Mouse (Mus musculus): ENCODE measurements around the gene Lrrc8e. TPM values are rescaled to one million over a fixed set of nuclear protein-coding genes. Genes with fewer than 3 reads are reported as not detected.

Lrrc8e gene
- polyA plus RNA-seq, 1 experiment from 2014 or later = 2.2 TPM

DNA sequence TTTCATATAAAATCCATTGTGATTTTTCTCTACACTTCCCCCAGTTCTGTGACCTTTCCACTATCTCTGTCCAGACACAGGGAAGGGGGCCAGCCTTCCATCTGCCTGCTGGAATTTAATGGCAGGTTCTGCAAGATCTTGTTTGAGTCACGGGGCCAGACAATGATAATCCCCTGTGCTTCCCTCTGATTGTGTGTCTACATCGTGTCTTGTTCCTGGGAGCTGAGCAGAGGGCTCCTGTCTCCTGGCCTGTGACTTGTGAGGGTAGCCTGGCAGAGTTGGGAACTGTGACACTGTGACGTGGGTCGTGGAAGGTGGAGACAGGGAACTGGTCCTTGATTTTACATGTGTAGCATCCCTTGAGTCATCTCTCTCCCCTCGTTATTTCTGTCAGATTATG lies 3.2 kb downstream of the Lrrc8e start:
- Histone ChIP-seq H3K36me3 (no peaks in the 10 kb centered on the region), H3K4me1 (replicated peaks) (peaks cover 4% of the 10 kb centered on the region; the same call in 1 of the 2 replicates), H3K27me3 (replicated peaks) (no peaks in the 10 kb centered on the region; the same call in 1 of the 2 replicates), H3K9me3 (no peaks in the 10 kb centered on the region), H3K27ac (no peak overlapping the region), H3K4me3 (replicated peaks) (no peak overlapping the region), H3K4me2 (replicated peaks) (no peak overlapping the region), H3K9ac (no peak overlapping the region)
- no peak for ATAC-seq
- WGBS = 67% methylated on average over 5 of the region's 5 CpGs

DNA sequence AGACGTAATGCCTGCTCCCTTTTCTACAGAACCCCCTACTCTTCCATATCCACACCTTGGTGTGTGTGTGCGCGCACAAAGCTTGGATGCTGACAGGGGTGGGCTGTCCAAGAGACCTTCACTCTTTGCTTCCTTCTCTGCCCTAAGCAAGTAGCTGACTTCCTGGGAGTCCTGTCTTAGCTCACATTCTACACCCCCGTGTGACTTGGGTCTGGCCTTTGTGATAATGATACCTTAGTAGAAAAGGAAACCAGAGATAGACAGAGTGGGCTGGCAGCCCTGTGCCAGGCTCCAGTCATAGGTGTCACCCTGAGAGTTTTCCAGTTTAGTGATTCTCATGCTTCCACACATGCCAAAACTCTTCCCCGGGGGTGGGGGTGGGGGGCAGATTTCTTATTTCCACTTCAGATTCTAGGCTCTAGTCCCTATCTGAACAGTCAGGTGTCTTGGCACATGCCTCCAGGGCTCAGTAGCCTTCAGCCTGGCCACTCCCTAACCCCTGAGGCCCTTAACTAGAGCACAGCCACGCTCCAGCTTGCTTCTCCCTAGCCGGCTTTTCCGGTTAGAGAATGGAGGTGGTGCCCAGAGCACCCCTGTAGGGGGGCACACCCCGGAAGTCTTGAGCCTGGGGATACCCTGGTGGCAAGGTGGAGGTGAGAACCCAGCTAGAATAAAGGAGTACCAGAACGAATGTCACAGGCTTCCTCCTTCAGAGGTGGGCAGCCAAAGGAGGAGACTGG lies 4.2 kb downstream of the Lrrc8e start:
- no peak overlapping the region for H3K27ac ChIP-seq
- peak; percentile 71 for ATAC-seq
- H3K36me3 ChIP-seq = no peaks in the 10 kb centered on the region
- no peaks in the 10 kb centered on the region for H3K9me3 ChIP-seq
- no peak overlapping the region for H3K4me2 ChIP-seq (replicated peaks)
- H3K4me3 ChIP-seq (replicated peaks) = no peak overlapping the region
- WGBS = 51% methylated on average over 10 of the region's 10 CpGs
- H3K27me3 ChIP-seq (replicated peaks) = no peaks in the 10 kb centered on the region; the same call in 1 of the 2 replicates
- H3K4me1 ChIP-seq (replicated peaks) = peaks cover 4% of the 10 kb centered on the region; the same call in 1 of the 2 replicates
- no peak overlapping the region for H3K9ac ChIP-seq

DNA sequence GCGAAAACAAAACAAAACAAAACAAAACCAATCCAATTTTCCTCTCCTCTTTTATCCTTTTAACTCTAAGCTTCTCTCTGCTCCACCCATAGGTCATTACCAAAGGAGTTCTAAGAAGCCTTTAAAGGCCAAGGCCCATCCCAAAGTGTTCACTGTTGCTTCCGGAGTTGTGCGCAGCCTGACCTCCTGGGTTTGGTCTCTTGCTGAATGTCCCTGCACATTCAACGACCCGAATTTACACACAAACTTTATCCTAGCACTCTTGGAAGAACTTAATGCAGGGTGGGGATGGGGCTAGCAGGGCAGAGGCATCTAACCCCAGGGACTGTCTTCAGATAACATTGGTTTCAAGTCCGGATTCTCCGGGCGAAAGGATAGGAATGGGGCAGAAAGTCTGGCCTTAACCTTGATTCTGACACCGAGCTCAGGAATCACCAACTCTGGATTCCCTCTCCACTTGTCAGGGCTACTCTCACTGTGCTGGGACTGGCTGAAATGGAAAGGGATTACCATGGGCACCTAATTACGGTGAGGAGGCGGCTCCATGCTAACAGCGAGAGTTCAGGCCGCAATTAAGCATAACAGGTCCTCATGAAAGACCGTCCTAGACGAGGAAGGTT lies 11.3 kb downstream of the Lrrc8e start:
- ATAC-seq = peak; percentile 0; the same call in 1 of the 2 replicates
- peak overlapping the region; percentile 89 for H3K27ac ChIP-seq
- H3K4me2 ChIP-seq (replicated peaks) = peak overlapping the region; percentile 72
- no peaks in the 10 kb centered on the region for H3K9me3 ChIP-seq
- WGBS = 20% methylated on average over 15 of the region's 15 CpGs
- peaks cover 22% of the 10 kb centered on the region for H3K4me1 ChIP-seq (replicated peaks)
- no peaks in the 10 kb centered on the region for H3K27me3 ChIP-seq (replicated peaks)
- H3K36me3 ChIP-seq = peaks cover 12% of the 10 kb centered on the region
- peak overlapping the region; percentile 67 for H3K4me3 ChIP-seq (replicated peaks)
- H3K9ac ChIP-seq = peak overlapping the region; percentile 61

DNA sequence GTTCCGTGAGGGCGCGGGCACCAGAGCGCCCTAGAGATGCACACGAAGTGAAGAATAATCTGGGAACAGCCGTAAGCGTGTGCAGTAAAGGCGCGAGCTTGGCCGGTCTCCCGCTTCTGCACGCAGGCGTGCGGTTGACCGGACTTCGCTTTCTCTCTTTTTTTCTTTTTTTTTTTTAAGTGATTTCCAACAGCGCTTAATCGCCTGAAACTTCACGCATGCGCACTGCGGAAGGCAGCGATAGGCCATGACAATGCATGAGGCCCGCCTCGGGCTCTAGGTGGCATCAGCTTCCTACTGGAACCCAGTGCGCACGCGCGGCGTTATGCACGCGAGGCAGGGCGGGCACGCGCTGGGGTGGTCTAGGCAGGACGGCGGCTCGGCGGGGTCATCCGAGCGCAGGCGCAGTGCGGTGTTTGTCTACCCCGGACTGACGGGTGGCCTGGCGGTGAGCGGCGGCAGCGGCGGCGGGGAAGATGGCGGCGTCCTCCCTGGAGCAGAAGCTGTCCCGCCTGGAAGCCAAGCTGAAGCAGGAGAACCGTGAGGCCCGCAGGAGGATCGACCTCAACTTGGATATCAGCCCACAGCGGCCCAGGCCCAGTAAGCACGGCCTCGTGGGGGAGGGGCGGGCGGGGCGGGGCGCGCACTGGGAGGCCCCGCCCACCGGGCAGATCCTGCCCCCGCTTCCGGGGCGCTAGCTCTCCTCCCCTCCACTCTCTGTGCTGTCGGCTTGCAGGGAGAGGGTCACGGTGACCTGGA lies 12.0 kb downstream of the Lrrc8e start, which contains the start of the genes Map2k7 and Gm49320:
Map2k7 (plus strand) TSS at position 307 of the 759 bp plus-strand sequence.
Gm49320 (plus strand) TSS at position 432 of the 759 bp plus-strand sequence.
- Histone ChIP-seq H3K36me3 (peaks cover 18% of the 10 kb centered on the region), H3K27me3 (replicated peaks) (no peaks in the 10 kb centered on the region), H3K27ac (peak within 1 kb of the TSS; percentile 93), H3K4me3 (replicated peaks) (peak within 1 kb of the TSS; percentile 67), H3K4me2 (replicated peaks) (peak within 1 kb of the TSS; percentile 79), H3K9ac (peak within 1 kb of the TSS; percentile 74), H3K4me1 (replicated peaks) (peaks cover 22% of the 10 kb centered on the region), H3K9me3 (no peaks in the 10 kb centered on the region)
- under 1% methylated on average over 70 of the region's 71 CpGs for WGBS
- ATAC-seq = peak; percentile 95

DNA sequence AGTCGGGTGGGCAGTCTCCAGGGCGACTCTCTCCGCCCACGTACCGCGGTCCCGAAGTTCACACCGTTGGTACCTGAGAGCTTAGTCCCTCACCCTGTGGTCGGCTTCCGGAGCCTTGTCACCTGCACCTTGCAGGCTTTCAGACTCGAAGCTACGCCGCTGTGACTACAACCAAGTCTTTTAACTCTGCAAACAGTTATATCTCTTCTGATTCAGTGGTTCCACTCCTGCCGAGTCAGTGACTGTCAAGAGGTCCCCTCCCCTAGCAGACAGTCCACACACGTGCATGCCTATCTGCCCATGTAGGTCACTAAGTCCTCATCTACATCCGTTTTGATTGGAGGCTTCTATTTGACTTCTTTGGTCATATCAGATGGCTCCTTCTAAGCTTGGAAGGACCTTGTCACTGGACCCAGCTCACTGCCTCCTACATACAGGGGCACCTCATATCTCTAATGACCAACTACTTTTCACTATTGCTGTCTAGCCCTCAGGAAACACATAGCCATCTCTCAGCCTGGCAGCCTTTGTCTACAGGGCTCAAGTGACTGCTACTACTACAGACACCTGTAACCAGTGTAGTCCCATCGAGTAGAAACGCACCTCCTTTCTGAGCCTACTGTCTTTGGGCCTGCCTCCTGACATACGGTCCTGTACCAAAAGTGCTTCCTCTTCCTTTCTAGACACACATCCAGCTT lies 12.7 kb downstream of the Lrrc8e start:
- peak overlapping the region; percentile 74 for H3K9ac ChIP-seq
- peaks cover 25% of the 10 kb centered on the region for H3K36me3 ChIP-seq
- no peaks in the 10 kb centered on the region for H3K9me3 ChIP-seq
- ATAC-seq = peak; percentile 50
- H3K27me3 ChIP-seq (replicated peaks) = no peaks in the 10 kb centered on the region
- H3K4me1 ChIP-seq (replicated peaks) = peaks cover 22% of the 10 kb centered on the region
- peak overlapping the region; percentile 67 for H3K4me3 ChIP-seq (replicated peaks)
- peak overlapping the region; percentile 93 for H3K27ac ChIP-seq
- 12% methylated on average over 19 of the region's 19 CpGs for WGBS
- H3K4me2 ChIP-seq (replicated peaks) = peak overlapping the region; percentile 79

DNA sequence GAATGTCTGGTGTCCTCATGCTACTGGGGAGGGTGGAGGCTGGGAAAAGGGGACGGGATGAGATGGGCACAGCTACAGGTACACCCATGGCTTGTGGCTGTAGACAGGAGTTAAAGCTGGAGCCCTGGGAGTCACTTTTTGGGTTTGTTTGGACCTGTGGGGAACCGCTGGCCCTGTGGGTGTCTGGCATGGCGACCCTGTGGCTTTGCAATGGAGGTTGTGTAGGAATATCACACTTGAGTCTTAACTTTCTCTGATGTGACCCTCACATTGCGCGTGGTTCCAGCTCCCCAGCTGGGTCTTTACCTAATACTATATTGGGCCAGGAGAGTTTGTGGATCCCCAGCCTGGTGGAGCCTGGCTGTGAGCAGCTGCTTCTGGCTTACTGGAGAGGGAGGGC lies 18.4 kb downstream of the Lrrc8e start:
- peaks cover 58% of the 10 kb centered on the region for H3K36me3 ChIP-seq
- no peak overlapping the region for H3K4me3 ChIP-seq (replicated peaks)
- no peak overlapping the region for H3K4me2 ChIP-seq (replicated peaks)
- no peaks in the 10 kb centered on the region for H3K9me3 ChIP-seq
- 90% methylated on average over 5 of the region's 5 CpGs for WGBS
- no peaks in the 10 kb centered on the region for H3K27me3 ChIP-seq (replicated peaks)
- H3K4me1 ChIP-seq (replicated peaks) = peaks cover 23% of the 10 kb centered on the region
- ATAC-seq = no peak
- H3K9ac ChIP-seq = no peak overlapping the region
- H3K27ac ChIP-seq = no peak overlapping the region

DNA sequence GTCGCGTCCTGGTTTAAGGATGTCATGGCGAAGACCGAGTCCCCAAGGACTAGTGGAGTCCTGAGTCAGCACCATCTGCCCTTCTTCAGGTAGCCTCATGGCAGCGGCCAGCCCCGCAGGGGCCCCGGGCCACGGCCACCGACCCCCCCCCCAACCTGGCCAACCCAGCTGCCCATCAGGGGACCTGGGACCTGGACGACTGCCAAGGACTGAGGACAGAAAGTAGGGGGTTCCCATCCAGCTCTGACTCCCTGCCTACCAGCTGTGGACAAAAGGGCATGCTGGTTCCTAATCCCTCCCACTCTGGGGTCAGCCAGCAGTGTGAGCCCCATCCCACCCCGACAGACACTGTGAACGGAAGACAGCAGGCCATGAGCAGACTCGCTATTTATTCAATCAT lies 19.1 kb downstream of the Lrrc8e start:
- Histone ChIP-seq H3K4me2 (replicated peaks) (no peak overlapping the region), H3K36me3 (peaks cover 58% of the 10 kb centered on the region), H3K27ac (no peak overlapping the region), H3K27me3 (replicated peaks) (no peaks in the 10 kb centered on the region), H3K4me3 (replicated peaks) (no peak overlapping the region), H3K9me3 (no peaks in the 10 kb centered on the region), H3K9ac (no peak overlapping the region), H3K4me1 (replicated peaks) (peaks cover 21% of the 10 kb centered on the region)
- ATAC-seq = no peak
- 87% methylated on average over 13 of the region's 13 CpGs for WGBS

DNA sequence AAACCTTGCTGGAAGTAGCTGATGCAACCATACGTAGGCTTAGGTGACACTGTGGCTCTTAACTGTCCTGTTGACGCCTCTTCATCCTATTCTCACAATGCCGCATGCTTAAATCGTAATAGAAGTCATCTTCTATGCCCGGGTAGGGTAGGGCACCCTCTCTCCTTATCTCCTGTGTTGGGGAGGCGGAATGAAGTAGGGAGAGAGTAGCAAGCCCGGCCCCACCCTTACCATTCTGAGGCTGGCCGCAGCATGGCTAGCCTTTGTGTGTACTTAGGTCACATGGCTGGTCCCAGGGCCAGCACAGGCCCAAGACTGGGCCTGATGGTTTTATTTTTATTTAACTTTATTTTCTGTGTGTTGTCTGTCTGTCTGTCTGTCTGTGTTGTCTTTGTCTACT lies 20.6 kb downstream of the Lrrc8e start:
- no peak overlapping the region for H3K9ac ChIP-seq
- peaks cover 52% of the 10 kb centered on the region for H3K36me3 ChIP-seq
- no peaks in the 10 kb centered on the region for H3K27me3 ChIP-seq (replicated peaks)
- H3K4me3 ChIP-seq (replicated peaks) = no peak overlapping the region
- H3K4me2 ChIP-seq (replicated peaks) = no peak overlapping the region
- no peak overlapping the region for H3K27ac ChIP-seq
- 83% methylated on average over 8 of the region's 8 CpGs for WGBS
- H3K4me1 ChIP-seq (replicated peaks) = peaks cover 14% of the 10 kb centered on the region
- no peak for ATAC-seq
- no peaks in the 10 kb centered on the region for H3K9me3 ChIP-seq

DNA sequence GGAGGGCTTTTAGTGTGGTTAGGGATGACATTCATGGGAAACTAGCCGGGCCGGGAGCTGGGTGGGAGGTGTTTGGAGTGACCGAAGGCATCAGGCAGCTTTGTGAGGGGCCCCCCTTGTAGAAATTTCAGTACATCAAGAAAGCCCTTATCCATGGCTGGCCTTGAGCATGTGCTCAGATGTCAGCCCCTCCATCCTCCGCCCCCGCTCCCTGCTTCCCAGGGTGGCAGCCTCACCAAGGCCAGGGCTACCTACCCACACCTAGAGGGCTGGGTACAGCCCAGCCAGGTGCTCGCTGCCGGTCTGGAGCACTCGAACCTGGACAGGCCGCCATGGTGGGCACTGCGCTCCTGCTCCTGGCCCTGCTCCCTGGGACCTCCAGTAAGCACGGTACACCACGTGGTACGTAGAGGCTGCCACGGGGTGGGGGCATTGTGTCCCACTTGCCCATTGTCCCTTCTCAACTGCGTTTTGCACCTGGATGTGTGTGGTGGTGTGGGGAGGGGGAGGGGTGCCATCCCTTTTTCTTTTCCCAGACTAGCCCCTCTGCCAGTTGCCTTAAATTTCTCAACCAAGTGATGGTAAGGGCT lies 21.4 kb downstream of the Lrrc8e start, which contains the start of gene Tgfbr3l:
Tgfbr3l (plus strand) TSS at position 264 of the 590 bp plus-strand sequence.
- ATAC-seq = no peak
- peaks cover 19% of the 10 kb centered on the region for H3K4me1 ChIP-seq (replicated peaks)
- H3K4me2 ChIP-seq (replicated peaks) = peak within 1 kb of the TSS; percentile 14; the same call in 1 of the 2 replicates
- no peak within 1 kb of the TSS for H3K9ac ChIP-seq
- 77% methylated on average over 15 of the region's 15 CpGs for WGBS
- no peak within 1 kb of the TSS for H3K4me3 ChIP-seq (replicated peaks)
- peaks cover 46% of the 10 kb centered on the region for H3K36me3 ChIP-seq
- 0 out of 2 replicates have a peak within 1 kb of the TSS, but pooled peaks have one; percentile 27 for H3K27ac ChIP-seq
- no peaks in the 10 kb centered on the region for H3K27me3 ChIP-seq (replicated peaks)
- no peaks in the 10 kb centered on the region for H3K9me3 ChIP-seq

DNA sequence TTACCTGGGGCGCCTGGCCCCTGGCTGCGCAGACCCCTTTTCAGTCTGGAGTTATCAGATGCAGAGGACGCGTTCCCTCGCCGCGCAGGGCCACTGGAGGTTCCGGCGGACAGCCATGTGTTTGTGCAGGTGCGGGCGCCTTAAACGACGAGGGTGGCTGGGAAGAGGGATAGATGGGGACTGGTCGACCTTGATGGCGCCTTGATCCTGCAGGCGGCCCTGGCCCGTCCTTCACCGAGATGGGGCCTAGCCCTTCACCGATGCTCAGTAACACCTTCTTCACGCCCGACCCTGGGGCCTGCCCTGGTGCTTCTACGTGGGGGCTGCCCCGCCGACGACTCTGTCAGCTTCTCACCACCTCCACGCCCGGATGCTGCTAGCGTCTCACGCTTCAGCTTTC lies 22.6 kb downstream of the Lrrc8e start:
- Histone ChIP-seq H3K9me3 (no peaks in the 10 kb centered on the region), H3K9ac (no peak overlapping the region), H3K27ac (peak overlapping the region; percentile 27; the same call in 1 of the 2 replicates), H3K27me3 (replicated peaks) (no peaks in the 10 kb centered on the region), H3K4me3 (replicated peaks) (no peak overlapping the region), H3K4me2 (replicated peaks) (peak overlapping the region; percentile 14; the same call in 1 of the 2 replicates), H3K4me1 (replicated peaks) (peaks cover 23% of the 10 kb centered on the region), H3K36me3 (peaks cover 34% of the 10 kb centered on the region)
- no peak for ATAC-seq
- WGBS = 20% methylated on average over 29 of the region's 29 CpGs

DNA sequence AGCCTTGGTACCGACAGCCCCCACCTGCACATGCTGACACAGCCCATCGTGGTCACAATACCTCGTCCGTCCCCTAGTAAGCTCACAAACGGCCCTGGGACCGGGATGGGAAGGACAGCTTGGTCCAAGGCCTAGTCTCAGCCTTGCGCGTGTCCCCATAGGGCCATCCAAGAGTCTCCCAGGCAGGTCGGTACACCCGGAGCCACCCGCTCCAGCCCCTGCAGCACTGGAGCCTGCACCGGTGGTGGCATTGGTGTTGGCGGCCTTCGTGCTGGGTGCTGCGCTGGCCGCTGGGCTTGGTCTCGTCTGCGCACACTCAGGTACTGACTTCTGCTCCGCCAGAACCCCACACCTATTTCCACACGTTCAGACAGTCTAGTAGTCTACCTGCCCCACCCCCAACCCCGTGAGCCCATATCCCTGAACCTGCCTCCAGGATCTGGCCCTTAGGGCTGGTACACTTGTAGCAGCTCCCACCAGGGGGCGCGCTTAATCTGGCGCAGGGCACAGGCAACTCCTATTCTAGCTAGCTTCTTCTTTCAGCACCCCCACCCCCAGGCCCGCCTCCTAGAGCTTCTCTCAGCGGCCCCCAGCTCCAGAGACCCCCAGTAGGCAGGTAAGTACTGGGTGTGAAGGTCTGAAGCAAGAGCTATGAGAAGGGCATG lies 23.8 kb downstream of the Lrrc8e start:
- Histone ChIP-seq H3K9me3 (no peaks in the 10 kb centered on the region), H3K9ac (no peak overlapping the region), H3K36me3 (peaks cover 33% of the 10 kb centered on the region), H3K4me1 (replicated peaks) (peaks cover 23% of the 10 kb centered on the region), H3K27me3 (replicated peaks) (no peaks in the 10 kb centered on the region), H3K27ac (no peak overlapping the region), H3K4me3 (replicated peaks) (no peak overlapping the region), H3K4me2 (replicated peaks) (no peak overlapping the region)
- 39% methylated on average over 26 of the region's 26 CpGs for WGBS
- ATAC-seq = peak; percentile 18; the same call in 1 of the 2 replicates

Measured in intestine, embryonic 15.5 days (tissue).